Mouse (Mus musculus): ENCODE measurements around the gene Spata2l.
"Not testable (repeated sequence)": the region's sequence is repeated elsewhere in the genome, so short reads cannot be mapped to it uniquely, and the experiment has no call there.

Gene Spata2l

GRCm38 (mm10) chr8:123235520-123236497 is at the start of gene Spata2l:
Gene Spata2l (minus strand): TSS chr8:123236233.
- peak; percentile 93 to 97 for DNase-seq (ENCODE audit: inconsistent age in 2 of 2, low spot score in 1 of 2)

DNA sequence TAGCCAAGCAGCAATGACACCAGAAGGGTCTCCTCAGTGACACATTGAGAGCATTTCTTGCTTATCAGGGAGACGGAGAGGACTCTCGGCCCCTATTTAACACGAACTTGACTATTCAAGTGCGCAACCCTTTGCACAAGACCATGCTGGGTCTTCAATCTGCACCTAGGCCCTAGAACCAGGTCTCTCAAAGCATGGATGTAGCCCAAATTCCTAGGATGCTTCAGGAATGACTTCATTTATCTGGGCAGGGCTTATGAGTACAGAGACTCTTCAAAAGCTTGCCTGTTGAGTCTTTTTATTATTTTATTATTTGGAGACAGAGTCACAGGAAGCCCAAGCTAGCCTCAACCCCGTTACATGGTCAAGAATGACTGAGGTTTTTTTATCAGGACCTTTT is 48.5 kb upstream of the Spata2l start:
- DNase-seq (ENCODE audit: inconsistent age in 2 of 2, low spot score in 1 of 2) = no peak

- no peak for DNase-seq (ENCODE audit: inconsistent age in 2 of 2, low spot score in 1 of 2)
Observed at GRCm38 (mm10) chr8:123283991-123284390, 48.0 kb upstream of the Spata2l start.

DNA sequence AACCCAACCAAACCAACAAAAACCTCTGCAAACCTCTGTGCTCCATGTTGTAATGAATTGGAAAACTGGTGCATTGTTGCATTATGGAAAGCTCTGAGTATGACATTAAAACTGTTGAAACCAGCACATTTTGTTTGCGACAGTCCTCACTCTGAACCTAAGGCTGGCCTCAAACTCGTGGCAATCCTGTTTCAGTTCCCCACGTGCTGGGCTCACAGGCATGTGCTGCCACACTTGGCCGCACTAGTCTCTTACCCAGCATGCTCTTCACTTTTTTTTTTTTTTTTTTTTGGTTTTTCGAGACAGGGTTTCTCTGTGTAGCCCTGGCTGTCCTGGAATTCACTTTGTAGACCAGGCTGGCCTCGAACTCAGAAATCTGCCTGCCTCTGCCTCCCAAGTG is 47.0 kb upstream of the Spata2l start:
- not testable (repeated sequence) for DNase-seq (ENCODE audit: inconsistent age in 2 of 2, low spot score in 1 of 2)

DNA sequence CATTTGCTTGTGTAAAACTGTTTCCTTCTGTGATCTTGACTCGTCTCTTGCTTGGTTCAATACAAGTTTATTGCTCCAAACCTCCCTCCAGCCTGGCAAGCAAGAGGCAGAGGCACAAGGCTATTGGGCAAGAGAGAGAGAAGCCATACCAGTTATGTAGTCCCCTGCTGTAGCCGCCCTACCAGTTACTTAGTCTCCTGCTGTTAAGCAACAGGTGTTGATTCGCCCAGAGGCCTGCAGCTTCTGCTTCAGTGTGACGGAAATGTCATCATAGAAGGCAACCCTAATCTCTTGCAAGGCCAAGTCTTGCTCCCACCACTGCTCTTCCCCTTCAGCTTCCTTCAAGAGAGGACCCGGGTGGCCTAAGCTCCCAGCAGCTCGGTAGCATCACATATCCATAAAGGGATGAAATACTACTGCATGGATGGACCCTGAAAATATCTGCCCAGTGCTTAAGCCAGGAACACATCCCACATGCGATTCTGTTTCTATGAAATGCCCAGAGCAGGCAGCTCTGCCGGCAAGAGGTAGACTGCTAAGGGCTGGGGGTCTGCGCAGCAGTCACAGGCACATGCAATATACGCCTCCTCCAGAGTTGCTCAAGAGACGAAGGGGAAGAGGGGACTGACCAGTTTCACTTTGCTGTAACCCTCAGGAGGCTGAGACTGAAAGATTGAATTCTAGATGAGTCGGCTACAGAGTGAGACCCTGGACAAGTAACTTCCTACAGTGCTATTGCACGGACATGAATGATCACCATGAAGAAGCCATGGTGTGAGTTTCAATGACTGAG is 44.5 kb upstream of the Spata2l start:
- DNase-seq (ENCODE audit: inconsistent age in 2 of 2, low spot score in 1 of 2) = no peak

GRCm38 (mm10) chr8:123279828-123280227 is 43.8 kb upstream of the Spata2l start:
- no peak for DNase-seq (ENCODE audit: inconsistent age in 2 of 2, low spot score in 1 of 2)

- DNase-seq (ENCODE audit: inconsistent age in 2 of 2, low spot score in 1 of 2) = no peak
Observed at GRCm38 (mm10) chr8:123278445-123278844, 42.4 kb upstream of the Spata2l start.

DNA sequence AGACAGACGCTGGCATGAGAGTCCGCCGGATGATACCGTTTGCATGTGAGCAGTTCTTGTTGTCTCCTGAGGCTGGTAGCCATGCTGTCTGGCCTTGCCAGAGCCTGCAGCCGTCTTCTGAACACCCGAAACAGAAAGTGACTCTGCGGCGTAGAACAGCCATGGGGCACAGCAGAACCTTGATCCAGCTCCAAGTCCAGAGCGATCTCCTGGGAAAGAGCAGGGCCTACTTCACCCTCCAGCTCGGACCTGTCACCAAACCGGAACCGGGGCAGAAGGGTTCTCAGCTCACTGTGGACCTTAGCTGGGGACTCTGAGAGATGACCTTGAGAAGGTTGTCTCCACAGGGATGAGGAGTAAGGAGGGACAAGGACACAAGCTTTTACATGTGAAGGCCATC is 39.1 kb upstream of the Spata2l start:
- DNase-seq (ENCODE audit: inconsistent age in 2 of 2, low spot score in 1 of 2) = peak; percentile 32 to 71

GRCm38 (mm10) chr8:123274447-123274846 is 38.4 kb upstream of the Spata2l start:
- DNase-seq (ENCODE audit: inconsistent age in 2 of 2, low spot score in 1 of 2) = peak; percentile 57 to 60

DNA sequence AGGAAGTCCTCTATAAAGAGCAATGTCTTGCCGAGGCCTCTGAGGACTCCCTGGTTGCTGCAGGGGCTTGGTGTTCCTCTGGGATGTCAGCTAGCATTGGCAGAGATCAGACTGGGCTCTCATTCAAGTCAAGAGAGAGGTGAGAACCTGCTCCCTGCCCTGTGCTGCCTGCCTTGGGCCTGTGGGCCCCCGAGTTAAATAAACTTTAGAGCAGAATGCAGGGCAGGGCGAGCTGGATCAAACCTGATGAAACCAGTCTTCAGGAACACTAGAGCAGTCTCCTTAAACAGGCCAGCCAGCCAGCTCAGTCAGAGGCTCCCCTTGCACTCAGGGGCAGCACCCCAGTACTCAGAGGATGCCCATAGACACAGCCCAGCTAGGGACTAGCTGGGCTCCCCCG is 35.9 kb upstream of the Spata2l start:
- DNase-seq (ENCODE audit: inconsistent age in 2 of 2, low spot score in 1 of 2) = no peak

- no peak for DNase-seq (ENCODE audit: inconsistent age in 2 of 2, low spot score in 1 of 2)
Observed at GRCm38 (mm10) chr8:123271147-123271546, 35.1 kb upstream of the Spata2l start.

DNA sequence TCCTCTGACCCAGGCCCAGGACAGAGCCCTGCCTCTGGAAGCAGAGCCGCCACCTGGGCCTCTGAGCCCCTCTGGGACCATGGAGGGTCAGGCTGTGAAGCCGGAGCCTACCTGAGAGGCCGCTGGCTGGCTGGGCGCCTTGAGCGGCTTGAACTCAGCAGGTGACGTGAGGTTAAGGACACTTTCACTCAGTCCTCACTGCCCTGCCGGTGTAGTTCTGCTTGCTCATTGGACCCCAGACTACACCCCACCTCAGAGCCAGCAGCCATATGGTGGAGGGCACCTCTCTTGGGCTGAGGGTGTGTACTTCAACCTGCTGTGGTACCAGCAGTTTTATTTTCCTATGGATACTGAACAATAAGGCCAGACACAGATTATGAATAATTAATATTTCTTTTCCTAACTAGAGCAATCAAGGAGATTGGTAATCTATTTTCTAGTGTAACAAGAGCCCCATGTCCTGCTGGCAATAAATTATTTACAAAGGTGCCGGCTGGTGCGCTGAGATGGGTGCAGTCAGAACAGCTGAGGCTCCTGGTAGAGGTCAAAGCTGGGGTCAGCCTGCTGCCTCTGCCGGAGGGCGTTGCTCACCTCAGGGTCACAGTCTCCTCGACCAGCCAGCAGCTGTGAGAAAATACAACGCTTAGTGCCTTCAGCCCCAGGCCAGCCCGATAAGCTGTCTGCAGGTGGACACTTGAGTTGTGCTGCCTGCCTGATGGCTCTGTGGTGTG is 32.1 kb upstream of the Spata2l start:
- no peak for DNase-seq (ENCODE audit: inconsistent age in 2 of 2, low spot score in 1 of 2)

- peak; percentile 44 to 66 for DNase-seq (ENCODE audit: inconsistent age in 2 of 2, low spot score in 1 of 2)
Observed at GRCm38 (mm10) chr8:123257593-123257992, 21.6 kb upstream of the Spata2l start.

- peak in 1 of 2 experiments; percentile 55 for DNase-seq (ENCODE audit: inconsistent age in 2 of 2, low spot score in 1 of 2)
Observed at GRCm38 (mm10) chr8:123257114-123257513, 21.1 kb upstream of the Spata2l start.

- peak in 1 of 2 experiments; percentile 19 for DNase-seq (ENCODE audit: inconsistent age in 2 of 2, low spot score in 1 of 2)
Observed at GRCm38 (mm10) chr8:123255170-123255569, 19.1 kb upstream of the Spata2l start.

DNA sequence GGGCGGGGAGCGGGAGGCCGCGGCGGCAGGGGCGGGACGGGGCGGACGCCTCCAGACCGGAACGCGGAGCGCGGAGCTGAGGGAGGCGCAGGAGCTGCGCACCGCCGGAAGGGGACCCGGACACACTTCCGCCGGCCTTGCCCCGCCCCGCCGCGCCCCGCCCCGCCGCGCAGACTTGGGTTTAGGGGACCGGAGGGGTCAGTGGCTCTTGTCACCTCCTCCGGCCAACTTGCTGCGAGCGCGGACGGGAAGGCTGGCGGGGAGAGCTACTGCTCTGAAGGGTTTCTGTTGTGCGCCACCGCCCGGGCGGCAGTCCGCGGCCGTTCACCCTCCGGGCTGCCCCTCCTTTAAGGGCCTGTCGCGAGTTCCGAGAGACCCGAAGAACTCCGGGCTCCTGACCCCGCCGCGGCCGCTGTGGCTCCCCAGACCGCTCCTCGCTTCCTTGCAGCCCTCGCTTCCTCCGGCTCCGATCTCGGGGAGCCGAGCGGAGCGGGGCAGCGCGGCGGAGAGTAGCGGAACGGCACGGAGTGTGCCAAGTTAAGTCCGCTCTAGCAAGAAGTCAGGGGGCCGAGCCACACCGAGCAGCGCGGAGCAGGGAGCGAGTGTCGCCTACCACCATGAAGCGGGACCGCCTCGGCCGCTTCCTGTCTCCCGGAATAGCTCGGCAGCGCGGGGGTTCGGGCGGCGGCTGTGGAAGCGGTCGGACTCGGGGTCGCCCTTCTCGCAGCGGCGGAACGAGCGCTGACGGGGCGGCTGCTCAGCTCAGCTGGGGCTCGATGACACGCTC is 18.3 kb upstream of the Spata2l start, which contains the start of the genes Zfp276 and Vps9d1:
Gene Zfp276 (plus strand): TSS at position 97 of the 787 bp plus-strand sequence.
Gene Vps9d1 (minus strand): TSS at position 250 of the 787 bp plus-strand sequence.
- DNase-seq (ENCODE audit: inconsistent age in 2 of 2, low spot score in 1 of 2) = peak; percentile 89 to 95

DNA sequence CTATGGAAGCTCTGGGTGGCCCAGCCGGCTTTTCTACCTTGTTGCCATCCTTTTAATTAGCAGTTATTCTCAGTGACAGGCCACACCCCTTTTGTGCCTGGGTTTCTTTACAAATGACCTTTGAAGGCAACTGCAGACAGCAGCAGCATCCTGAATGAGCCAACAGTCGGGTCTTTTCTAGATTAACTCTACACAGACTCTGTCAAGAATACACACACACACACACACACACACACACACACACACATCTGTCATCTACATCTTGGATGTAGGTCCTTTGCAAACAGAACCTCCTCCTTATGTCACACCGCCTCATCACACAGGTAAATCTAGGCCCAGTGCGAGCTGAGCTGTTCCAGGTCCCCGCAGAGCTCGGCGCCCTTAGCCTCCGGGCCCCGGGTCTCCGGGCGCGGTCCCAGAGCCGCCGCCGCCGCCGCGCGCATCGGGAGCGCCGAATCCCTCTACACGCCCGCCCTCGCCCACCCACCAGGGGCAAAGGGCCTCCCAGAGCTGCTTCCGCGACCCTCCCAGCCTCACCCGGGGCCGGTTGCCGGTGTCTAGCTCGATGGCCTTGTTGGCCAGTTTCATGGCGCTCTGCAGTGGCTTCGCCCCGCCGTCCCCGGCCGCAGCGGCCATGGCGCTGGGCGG is 17.5 kb upstream of the Spata2l start:
- DNase-seq (ENCODE audit: inconsistent age in 2 of 2, low spot score in 1 of 2) = peak in 1 of 2 experiments; percentile 67

GRCm38 (mm10) chr8:123252925-123253324 is 16.9 kb upstream of the Spata2l start:
- DNase-seq (ENCODE audit: inconsistent age in 2 of 2, low spot score in 1 of 2) = no peak

DNA sequence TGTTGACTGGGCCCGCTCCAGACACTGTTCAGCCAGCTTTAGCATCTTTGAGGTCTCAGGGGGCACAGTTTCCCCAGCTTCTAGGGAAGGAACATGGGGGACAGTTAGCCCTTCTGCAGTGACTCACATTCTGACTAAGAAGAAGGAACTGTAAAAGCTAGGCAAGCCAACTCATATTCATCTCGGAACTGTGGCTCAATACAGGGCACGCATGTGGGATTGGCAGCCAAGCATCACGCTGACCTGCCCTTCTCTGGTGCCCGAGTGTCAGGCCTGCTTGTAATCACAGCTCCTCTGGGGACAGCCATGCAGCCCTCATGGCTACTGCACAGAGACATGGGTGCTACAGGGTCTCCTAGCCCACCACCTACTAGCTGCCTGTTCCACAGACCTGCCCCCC is 14.9 kb upstream of the Spata2l start:
- no peak for DNase-seq (ENCODE audit: inconsistent age in 2 of 2, low spot score in 1 of 2)

GRCm38 (mm10) chr8:123248596-123248995 is 12.6 kb upstream of the Spata2l start:
- DNase-seq (ENCODE audit: inconsistent age in 2 of 2, low spot score in 1 of 2) = no peak
